ENCODE assay signal across 23 mouse cellular contexts in the genomic region with DNA sequence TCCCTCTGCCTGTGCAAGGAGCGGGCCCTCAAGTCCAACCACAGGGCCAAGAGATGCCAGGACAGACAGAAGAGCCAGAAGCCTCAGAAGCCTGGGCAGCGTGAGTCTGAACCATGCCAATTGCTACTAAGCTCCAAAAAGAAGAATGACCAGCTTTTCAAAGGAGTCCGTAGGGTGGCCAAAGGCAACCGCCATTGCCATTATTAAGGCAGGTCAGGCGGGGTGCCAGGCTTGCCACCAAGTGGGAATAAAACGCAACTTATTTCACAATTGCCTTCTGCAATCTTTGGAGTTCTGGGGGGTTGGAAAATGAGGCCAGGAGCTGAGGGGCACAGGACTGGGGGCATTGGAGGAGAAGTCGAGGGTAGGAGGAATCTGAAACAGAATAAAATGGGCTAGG. TPM values are rescaled to one million over a fixed set of nuclear protein-coding genes. Genes with fewer than 3 reads are reported as not detected.
"Had no signal": no experiment of that assay in that cellular context is flagged by ENCODE, and none has a peak within 500 bp of the region (broad histone marks: within the 10 kb centered on the region; RNA-seq: fewer than 3 reads in every experiment).

No protein-coding gene starts in this region.

- DNase-seq: kidney, adult 9 months; kidney, postnatal 36 days; lung, embryonic 14.5 days; lung, postnatal 10 days; lung, postnatal 4 days; midbrain, embryonic 14.5 days; retina, postnatal 1 day; right cerebral cortex, postnatal 14 days; thymus, adult 18-20 months; thymus, postnatal 25 days had no signal

RNA-seq across cellular contexts. Expression of gene Hils1, which starts 0.8 kb away (rescaled TPM):
- total RNA-seq: layer of hippocampus, adult 2 months; layer of hippocampus, postnatal 10 days; left cerebral cortex, adult 18-20 months; left cerebral cortex, postnatal 14 days; megakaryocyte, adult 5-6 weeks had no signal
- polyA plus RNA-seq: kidney, postnatal 0 days; limb, embryonic 11.5 days; limb, embryonic 15.5 days; liver, embryonic 12.5 days; liver, embryonic 16.5 days; lung, embryonic 14.5 days; midbrain, embryonic 10.5 days; midbrain, embryonic 14.5 days; neural tube, embryonic 13.5 days; stomach, embryonic 16.5 days had no signal

RNA-seq across cellular contexts. Expression of gene Sgca, which starts 7.9 kb away (rescaled TPM):
- total RNA-seq: left cerebral cortex, adult 18-20 months; megakaryocyte, adult 5-6 weeks had no signal
- polyA plus RNA-seq: lung, embryonic 14.5 days; midbrain, embryonic 14.5 days; neural tube, embryonic 13.5 days had no signal
